Mouse (Mus musculus) bone marrow, adult 2 months (tissue): ENCODE measurements around the gene Synpo2l. TPM values are rescaled to one million over a fixed set of nuclear protein-coding genes. Genes with fewer than 3 reads are reported as not detected.

Source experiments
- H3K27ac ChIP-seq: fragments of 200-500 bp; 2 replicates; pipeline ENCODE4 v1.5.1; 2012; ENCODE audit warnings: low read depth, mild to moderate bottlenecking, control low read depth, inconsistent platforms, low read length; ENCODE audit not compliant: control insufficient read depth, poor library complexity, insufficient read depth
- H3K4me1 ChIP-seq: fragments of 200-500 bp; 2 replicates; pipeline ENCODE4 v1.6.1; 2011; ENCODE audit warnings: low read length; ENCODE audit not compliant: control insufficient read depth, insufficient read depth
- H3K4me3 ChIP-seq: fragments of 200-500 bp; replicated peaks from 2 replicates; pipeline ENCODE3; 2011; ENCODE audit warnings: mild to moderate bottlenecking, low read depth, low read length, control low read depth; ENCODE audit not compliant: control insufficient read depth
- CTCF ChIP-seq: fragments of 200-500 bp; IDR thresholded peaks from 2 replicates; pipeline ENCODE4 v1.5.1; 2011; ENCODE audit warnings: low read length, control low read depth; ENCODE audit not compliant: control insufficient read depth, insufficient read depth
- POLR2A ChIP-seq: fragments of 200-500 bp; IDR thresholded peaks from 2 replicates; pipeline ENCODE4 v1.6.1; 2011; ENCODE audit warnings: low read depth, mild to moderate bottlenecking, control low read depth, low read length, borderline replicate concordance; ENCODE audit not compliant: control insufficient read depth
- WGBS: fragments of 180-500 bp; shearing (Covaris S2); methylation state at CpG from one replicate; pipeline ENCODE4 v1.1.7; 2018; 5-methylcytosine and 5-hydroxymethylcytosine counted together
- polyA plus RNA-seq: library from polyadenylated mRNA; stranded (reverse); fragments of >200 nt; gene quantifications from 2 replicates; pipeline ENCODE4 v1.2.4, GENCODE M21; 2011; ENCODE audit warnings: low replicate concordance; ENCODE audit not compliant: missing spikeins, insufficient read depth, insufficient read length

Gene Synpo2l
- polyA plus RNA-seq, 1 experiment = not detected

DNA sequence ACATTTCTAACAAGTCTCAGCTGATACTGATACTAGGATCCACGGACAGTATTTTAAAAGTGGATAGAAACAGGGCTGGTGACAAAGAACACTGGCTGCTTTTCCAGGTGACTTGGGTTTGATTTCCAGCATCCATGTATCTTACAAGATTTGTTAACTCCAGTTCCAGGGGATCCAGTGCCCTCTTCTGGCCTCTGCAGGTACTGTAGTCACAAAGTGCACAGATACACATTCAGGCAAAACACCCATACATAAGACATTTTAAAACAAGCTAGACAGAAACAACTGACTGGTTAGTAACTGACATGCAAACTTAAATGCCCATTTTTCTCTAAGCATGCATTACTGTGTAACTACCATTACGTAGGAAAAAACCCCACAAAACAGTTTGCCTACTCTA is 4.8 kb upstream of the Synpo2l start:
- H3K27ac ChIP-seq = no peak overlapping the region
- no peak for TF ChIP-seq POLR2A
- 0 out of 2 replicates have a peak, but pooled peaks have one; percentile 9 for TF ChIP-seq CTCF
- 90% methylated on average over 2 of the region's 2 CpGs for WGBS
- no peak overlapping the region for H3K4me3 ChIP-seq
- H3K4me1 ChIP-seq = no peaks in the 10 kb centered on the region; the same call in 1 of the 2 replicates

DNA sequence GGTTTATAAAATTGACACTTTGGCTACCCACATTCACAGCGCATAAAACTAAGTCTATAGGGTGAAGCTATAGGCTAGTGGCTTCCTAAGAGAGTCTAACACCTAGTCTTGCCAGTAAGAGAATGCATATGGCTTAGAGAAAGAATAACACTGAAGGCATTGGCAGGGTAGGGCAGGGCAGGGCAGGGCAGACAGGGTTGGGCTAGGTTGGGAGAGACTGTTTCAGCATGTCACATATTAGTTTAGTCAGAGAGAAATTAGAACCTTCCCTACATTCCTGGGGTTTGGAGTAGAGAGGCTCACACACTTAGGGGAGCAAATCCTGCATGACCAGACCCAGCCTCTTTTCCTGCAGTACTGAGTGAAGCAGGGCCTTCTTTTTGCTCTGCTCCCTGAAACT is 685 bp downstream of the Synpo2l start:
- no peak for TF ChIP-seq POLR2A
- no peak for TF ChIP-seq CTCF
- no peaks in the 10 kb centered on the region for H3K4me1 ChIP-seq
- no peak overlapping the region for H3K27ac ChIP-seq
- WGBS = 85% methylated on average over 1 of the region's 1 CpGs
- no peak overlapping the region for H3K4me3 ChIP-seq

GRCm38 (mm10) chr14:20664436-20664835 is 3.7 kb downstream of the Synpo2l start:
- Histone ChIP-seq H3K27ac (no peak overlapping the region), H3K4me1 (no peaks in the 10 kb centered on the region; the same call in 1 of the 2 replicates), H3K4me3 (no peak overlapping the region)
- 35% methylated on average over 3 of the region's 3 CpGs for WGBS
- TF ChIP-seq POLR2A (no peak), CTCF (no peak)

DNA sequence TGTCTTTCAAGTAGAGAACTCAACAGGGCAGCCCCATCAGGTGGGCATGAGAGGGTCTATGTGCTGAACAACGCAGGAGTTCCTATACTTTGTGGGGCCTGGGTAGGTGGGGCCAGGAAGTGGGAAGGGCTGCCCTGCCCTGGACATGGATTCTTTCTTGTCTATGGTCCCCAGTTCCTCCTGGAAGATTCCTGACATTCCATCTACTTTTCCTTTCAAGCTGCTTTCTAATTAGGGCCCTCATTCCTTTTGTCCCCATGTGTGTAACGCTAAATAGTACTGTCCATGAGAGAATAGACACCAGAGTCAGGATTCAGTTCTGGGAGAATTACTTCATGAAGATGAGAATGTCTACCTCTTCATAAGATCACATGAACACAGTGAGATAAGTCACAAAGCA is 4.6 kb downstream of the Synpo2l start:
- Histone ChIP-seq H3K4me1 (no peaks in the 10 kb centered on the region; the same call in 1 of the 2 replicates), H3K27ac (no peak overlapping the region), H3K4me3 (no peak overlapping the region)
- TF ChIP-seq POLR2A (no peak), CTCF (no peak)
- WGBS = 72% methylated on average over 2 of the region's 2 CpGs

DNA sequence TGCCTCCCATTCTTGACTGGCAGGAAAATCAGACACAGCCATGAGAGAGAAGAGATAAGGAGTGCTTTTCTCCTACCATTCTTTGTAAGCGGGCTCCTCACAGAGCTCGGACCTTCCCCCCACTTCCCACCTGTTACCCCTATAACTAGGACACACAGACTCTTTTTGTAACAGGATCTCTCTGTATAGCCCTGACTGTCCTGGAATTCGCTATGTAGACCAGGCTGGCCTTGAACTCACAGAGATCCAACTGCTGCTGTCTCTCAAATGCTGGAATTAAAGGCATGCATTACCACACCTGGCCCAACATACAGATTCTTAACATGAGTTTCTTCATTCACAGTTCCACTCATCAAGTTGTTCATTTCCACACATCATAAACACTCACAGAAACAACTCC is 5.4 kb downstream of the Synpo2l start:
- Histone ChIP-seq H3K27ac (no peak overlapping the region), H3K4me1 (no peaks in the 10 kb centered on the region; the same call in 1 of the 2 replicates), H3K4me3 (no peak overlapping the region)
- TF ChIP-seq POLR2A (no peak), CTCF (no peak)
- WGBS = 86% methylated on average over 3 of the region's 3 CpGs

DNA sequence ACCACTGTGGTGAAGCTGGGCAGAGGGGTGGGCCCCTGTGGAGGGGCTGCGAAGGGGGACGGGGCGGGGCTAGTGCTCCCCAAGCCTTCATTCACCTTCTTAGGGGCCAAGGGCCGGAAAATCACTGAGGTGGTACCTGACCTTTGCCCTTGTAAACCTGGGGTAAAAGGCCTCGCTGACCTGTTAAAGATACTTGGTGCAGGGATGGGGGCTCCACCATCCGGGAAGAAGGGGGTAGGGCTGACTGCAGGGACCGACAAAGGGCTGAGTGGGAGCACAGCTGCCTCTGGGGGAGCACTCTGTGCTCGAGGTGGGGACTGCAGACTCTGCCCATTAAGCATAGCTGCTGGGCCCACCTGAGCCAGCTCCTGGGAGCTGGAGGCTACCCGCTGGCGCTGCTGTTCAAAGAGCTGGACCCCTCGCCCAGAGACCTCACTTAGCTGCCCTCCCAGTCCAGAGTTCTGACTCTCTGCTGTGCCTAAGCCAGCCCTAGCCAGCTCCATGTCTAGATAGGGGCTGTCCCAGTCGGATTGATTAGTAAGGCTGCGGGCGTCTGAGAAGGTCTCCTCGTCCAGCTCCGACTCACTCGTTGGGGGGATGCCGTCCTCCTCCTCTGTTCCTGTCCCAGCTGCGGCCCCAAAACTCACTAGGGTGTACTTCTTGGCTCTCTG is 6.4 kb downstream of the Synpo2l start:
- 54% methylated on average over 19 of the region's 19 CpGs for WGBS
- Histone ChIP-seq H3K4me1 (no peaks in the 10 kb centered on the region; the same call in 1 of the 2 replicates), H3K27ac (no peak overlapping the region), H3K4me3 (no peak overlapping the region)
- TF ChIP-seq CTCF = no peak
- TF ChIP-seq POLR2A = no peak

GRCm38 (mm10) chr14:20660827-20661660 is 7.1 kb downstream of the Synpo2l start:
- no peak overlapping the region for H3K27ac ChIP-seq
- TF ChIP-seq POLR2A = peak; percentile 30; the same call in 1 of the 2 replicates
- peak; percentile 90 for TF ChIP-seq CTCF
- no peaks in the 10 kb centered on the region; the same call in 1 of the 2 replicates for H3K4me1 ChIP-seq
- peak overlapping the region; percentile 53 for H3K4me3 ChIP-seq
- WGBS = 2% methylated on average over 52 of the region's 52 CpGs

- H3K4me3 ChIP-seq = no peak overlapping the region
- peaks cover 1% of the 10 kb centered on the region for H3K4me1 ChIP-seq
- WGBS = 92% methylated on average over 7 of the region's 7 CpGs
- H3K27ac ChIP-seq = no peak overlapping the region
- no peak for TF ChIP-seq CTCF
- no peak for TF ChIP-seq POLR2A
These were observed 8.5 kb downstream of the Synpo2l start for GRCm38 (mm10) chr14:20659687-20660086.
